Mouse (Mus musculus) neural tube, embryonic 10.5 days (tissue): ENCODE results near the gene Pakap.

Experiments used
- DNase-seq: peaks from one replicate; pipeline ENCODE4 v3.0.0-alpha.2; 2017; ENCODE audit warnings: low spot score; ENCODE audit errors: extremely low spot score

Pakap gene

GRCm38 (mm10) chr4:57908860-57909259 is 340.9 kb downstream of the Pakap start:
- no peak for DNase-seq

- no peak for DNase-seq
These were observed 345.0 kb downstream of the Pakap start for GRCm38 (mm10) chr4:57913021-57913420.

GRCm38 (mm10) chr4:57914193-57915190 is 346.5 kb downstream of the Pakap start:
- DNase-seq = no peak

- DNase-seq = no peak
These were observed 347.4 kb downstream of the Pakap start for GRCm38 (mm10) chr4:57915216-57915965.

GRCm38 (mm10) chr4:57916201-57916661 is 348.3 kb downstream of the Pakap start, which contains the start of gene D630039A03Rik:
Gene D630039A03Rik, minus strand, starts transcription at chr4:57916297.
- no peak for DNase-seq

- DNase-seq = no peak
These were observed 348.7 kb downstream of the Pakap start for GRCm38 (mm10) chr4:57916711-57917110.

- DNase-seq = no peak
These were observed 351.8 kb downstream of the Pakap start for GRCm38 (mm10) chr4:57919494-57920423.

- no peak for DNase-seq
These were observed 352.5 kb downstream of the Pakap start for GRCm38 (mm10) chr4:57920522-57920921.

GRCm38 (mm10) chr4:57922171-57922570 is 354.2 kb downstream of the Pakap start:
- no peak for DNase-seq

GRCm38 (mm10) chr4:57924556-57925071 is 356.6 kb downstream of the Pakap start:
- no peak for DNase-seq

- DNase-seq = no peak
These were observed 359.7 kb downstream of the Pakap start for GRCm38 (mm10) chr4:57927464-57928205.

- no peak for DNase-seq
These were observed 362.7 kb downstream of the Pakap start for GRCm38 (mm10) chr4:57930559-57931170.

GRCm38 (mm10) chr4:57934181-57934580 is 366.2 kb downstream of the Pakap start:
- DNase-seq = no peak

- no peak for DNase-seq
These were observed 369.3 kb downstream of the Pakap start for GRCm38 (mm10) chr4:57937292-57937691.

GRCm38 (mm10) chr4:57940631-57941030 is 372.7 kb downstream of the Pakap start:
- DNase-seq = no peak

- no peak for DNase-seq
These were observed 374.9 kb downstream of the Pakap start for GRCm38 (mm10) chr4:57942892-57943291.
